Mouse (Mus musculus): ENCODE measurements around the gene Fpgs.

DNA sequence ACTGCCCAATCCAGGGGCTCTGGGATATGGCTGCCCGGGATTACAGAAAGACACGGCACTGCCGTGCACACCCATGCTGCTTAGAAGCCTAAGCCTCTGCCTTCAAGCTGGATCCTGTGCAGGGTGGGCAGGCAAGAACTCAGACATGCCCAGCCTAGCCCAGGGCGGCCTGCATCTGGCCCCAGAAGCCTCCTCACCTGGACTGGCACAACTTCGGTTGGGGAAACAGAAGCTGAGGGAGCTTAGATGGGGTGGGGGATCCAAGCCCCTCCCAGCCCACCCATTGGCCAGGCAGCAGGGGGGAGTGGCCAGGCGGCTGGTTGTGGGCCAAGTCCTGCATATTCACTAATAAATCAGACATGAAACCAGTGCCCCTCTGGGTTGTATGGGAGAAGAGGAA, 22.2 kb downstream of the Fpgs start:
- no peak for TF ChIP-seq CTCF (IDR thresholded peaks at IDR 0.05; ENCODE audit: low read depth)
- TF ChIP-seq EP300 (IDR thresholded peaks at IDR 0.05; ENCODE audit: low read depth), result no peak

Data from liver, embryonic 14.5 days (tissue).